Mouse (Mus musculus): Measurements from ENCODE around the gene Hdx. TPM values are rescaled to one million over a fixed set of nuclear protein-coding genes. Genes with fewer than 3 reads are reported as not detected.

The Hdx gene
- polyA plus RNA-seq, 1 experiment from 2014 or later = 0.68 TPM

Other genes with a start within 250 kb of the Hdx start
- 8.9 and 9.5 TPM in 2 replicates for gene Rps6ka6, start 159.1 kb downstream of the Hdx start, polyA plus RNA-seq (2015; fragmentation: Nextera tagmentation; extraction: Ambion mirVana)
- 0.48 and 0.66 TPM in 2 replicates for gene Gm45194, start 194.3 kb upstream of the Hdx start, polyA plus RNA-seq (2015; fragmentation: Nextera tagmentation; extraction: Ambion mirVana)